Mouse (Mus musculus) C2C12 (cell line): ENCODE results near the gene Ccdc33.

Experiments
- CEBPB ChIP-seq: IDR thresholded peaks from one replicate; pipeline ENCODE4 v1.6.1; 2011; ENCODE audit warnings: low read depth, mild to moderate bottlenecking, control low read depth, moderate library complexity
- CTCF ChIP-seq: IDR thresholded peaks from one replicate; pipeline ENCODE4 v1.5.1; 2011; ENCODE audit not compliant: control insufficient read depth, insufficient read depth, insufficient read length
- MAX ChIP-seq: IDR thresholded peaks from one replicate; pipeline ENCODE4 v1.6.1; 2011; ENCODE audit warnings: mild to moderate bottlenecking, control low read depth
- MYOD1 ChIP-seq: IDR thresholded peaks from one replicate; pipeline ENCODE4 v1.6.1; 2011; ENCODE audit warnings: low read depth; ENCODE audit not compliant: control insufficient read depth, insufficient read length
- MYOG ChIP-seq: IDR thresholded peaks from one replicate; pipeline ENCODE4 v1.6.1; 2011; ENCODE audit not compliant: control insufficient read depth, insufficient read length; ENCODE audit errors: extremely low read depth
- USF1 ChIP-seq: IDR thresholded peaks from one replicate; pipeline ENCODE4 v1.6.1; 2011; ENCODE audit warnings: low read depth, mild to moderate bottlenecking, control low read depth, moderate library complexity

DNA sequence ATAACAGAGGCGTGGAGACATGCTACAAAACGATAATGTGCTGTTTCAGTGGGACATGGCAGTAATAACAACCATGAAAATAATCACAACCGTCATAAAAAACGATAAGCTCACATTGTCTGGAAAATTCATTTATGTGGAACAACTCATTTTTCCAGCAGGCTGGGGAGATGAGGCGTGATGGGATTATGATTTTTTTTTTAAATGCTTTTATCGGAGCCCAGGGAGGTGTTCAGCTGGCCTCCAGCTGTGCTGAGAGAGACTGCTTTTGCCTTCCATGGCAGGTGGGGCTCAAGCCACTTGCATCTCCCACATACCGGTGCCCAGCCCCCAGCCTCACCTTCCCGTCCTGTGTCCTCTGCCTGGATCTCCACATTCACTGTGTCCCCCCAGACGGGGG, 32.4 kb downstream of the Ccdc33 start:
- TF ChIP-seq CTCF: no peak
- TF ChIP-seq CEBPB: no peak
- no peak for TF ChIP-seq MYOG
- TF ChIP-seq MAX: no peak
- TF ChIP-seq USF1: no peak
- TF ChIP-seq MYOD1: no peak
